Comparison of ENCODE assay signal across 8 mouse cellular contexts in genomic region chr4:28815621-28815920, GRCm38 (mm10). TPM values are rescaled to one million over a fixed set of nuclear protein-coding genes. Genes with fewer than 3 reads are reported as not detected.
DNase-seq lines count a peak whose midpoint lies in the region; ATAC-seq and TF ChIP-seq lines count a peak whose summit lies in the region.

No protein-coding gene starts in this region.

- no peaks in the 10 kb centered on the region for H3K4me1 ChIP-seq in lung, embryonic 15.5 days
- no peaks in the 10 kb centered on the region for H3K4me1 ChIP-seq in forebrain, embryonic 14.5 days (ENCODE audit: control insufficient read depth, insufficient read depth, low read length)
- no peaks in the 10 kb centered on the region for H3K4me1 ChIP-seq in limb, embryonic 11.5 days (ENCODE audit: control insufficient read depth, insufficient read depth, low read length)
- no peaks in the 10 kb centered on the region for H3K4me1 ChIP-seq in olfactory bulb, adult 2 months (ENCODE audit: control insufficient read depth, insufficient read depth, low read length)

- no peaks in the 10 kb centered on the region for H3K36me3 ChIP-seq in lung, embryonic 15.5 days
- H3K36me3 ChIP-seq in forebrain, embryonic 14.5 days (ENCODE audit: control insufficient read depth, insufficient read depth, low read length) = no peaks in the 10 kb centered on the region
- no peaks in the 10 kb centered on the region for H3K36me3 ChIP-seq in limb, embryonic 11.5 days (ENCODE audit: control insufficient read depth, insufficient read depth, low read length)

- no peak for ATAC-seq in lung, embryonic 15.5 days (ENCODE audit: borderline replicate concordance, extremely low read depth, low FRiP score, low TSS enrichment)
- ATAC-seq in forebrain, embryonic 14.5 days = no peak
- ATAC-seq in limb, embryonic 11.5 days (ENCODE audit: insufficient number of reproducible peaks, low FRiP score, low TSS enrichment, low read depth) = no peak
- no peak for ATAC-seq in megakaryocyte-erythroid progenitor cell, adult 5-6 weeks (replicated peaks; ENCODE audit: low FRiP score, low TSS enrichment, poor library complexity, severe bottlenecking)

- under 1% methylated on average over 15 of the region's 15 CpGs for WGBS in lung, embryonic 15.5 days
- WGBS in forebrain, embryonic 14.5 days = under 1% methylated on average over 15 of the region's 15 CpGs
- WGBS in limb, embryonic 11.5 days = 0% methylated on average over 15 of the region's 15 CpGs
- WGBS in olfactory bulb, adult 2 months = 1% methylated on average over 15 of the region's 15 CpGs

- H3K4me2 ChIP-seq in lung, embryonic 15.5 days = peak overlapping the region; percentile 79
- H3K4me2 ChIP-seq in forebrain, embryonic 14.5 days (ENCODE audit: low read length) = peak overlapping the region; percentile 73
- H3K4me2 ChIP-seq in limb, embryonic 11.5 days (ENCODE audit: low read depth, severe bottlenecking) = peak overlapping the region; percentile 83

- peak overlapping the region; percentile 92 for H3K27ac ChIP-seq in lung, embryonic 15.5 days
- peak overlapping the region; percentile 97 for H3K27ac ChIP-seq in forebrain, embryonic 14.5 days (ENCODE audit: low read depth, low read length)
- peak overlapping the region; percentile 78; the same call in 1 of the 2 replicates for H3K27ac ChIP-seq in limb, embryonic 11.5 days (replicated peaks; ENCODE audit: low read depth, low read length)
- H3K27ac ChIP-seq in olfactory bulb, adult 2 months (ENCODE audit: insufficient read depth, low read depth, low read length) = no peak overlapping the region

- no peak for TF ChIP-seq CTCF in olfactory bulb, adult 2 months (IDR thresholded peaks at IDR 0.05; ENCODE audit: insufficient read depth, low read depth, low read length)

- no peaks in the 10 kb centered on the region for H3K27me3 ChIP-seq in lung, embryonic 15.5 days
- no peaks in the 10 kb centered on the region for H3K27me3 ChIP-seq in forebrain, embryonic 14.5 days (replicated peaks; ENCODE audit: control insufficient read depth, insufficient read depth, low read length)
- no peaks in the 10 kb centered on the region for H3K27me3 ChIP-seq in limb, embryonic 11.5 days (ENCODE audit: control insufficient read depth, insufficient read depth, low read length)

- H3K9me3 ChIP-seq in lung, embryonic 15.5 days = no peaks in the 10 kb centered on the region
- no peaks in the 10 kb centered on the region for H3K9me3 ChIP-seq in forebrain, embryonic 14.5 days (replicated peaks; ENCODE audit: control insufficient read depth, low read length)
- H3K9me3 ChIP-seq in limb, embryonic 11.5 days (ENCODE audit: control insufficient read depth, low read length) = no peaks in the 10 kb centered on the region

- no peak for TF ChIP-seq POLR2A in olfactory bulb, adult 2 months (IDR thresholded peaks at IDR 0.05; ENCODE audit: insufficient read depth, low read depth, low read length)

- DNase-seq in lung, adult 18-20 months = no peak
- no peak for DNase-seq in forebrain, embryonic 14.5 days (ENCODE audit: low spot score)
- DNase-seq in limb, embryonic 11.5 days (ENCODE audit: low spot score) = no peak
- no peak for DNase-seq in T-cell, adult 2 months (ENCODE audit: low spot score)
- no peak for DNase-seq in ovary, postnatal 36 days (ENCODE audit: low spot score)

- H3K4me3 ChIP-seq in lung, embryonic 15.5 days = peak overlapping the region; percentile 72
- H3K4me3 ChIP-seq in forebrain, embryonic 14.5 days (ENCODE audit: low read depth, low read length) = peak overlapping the region; percentile 82
- peak overlapping the region; percentile 67 for H3K4me3 ChIP-seq in limb, embryonic 11.5 days (ENCODE audit: low read depth, low read length)
- peak overlapping the region; percentile 77 for H3K4me3 ChIP-seq in olfactory bulb, adult 2 months (ENCODE audit: insufficient read depth, low read depth, low read length)

- peak overlapping the region; percentile 70 for H3K9ac ChIP-seq in lung, embryonic 15.5 days
- peak overlapping the region; percentile 82 for H3K9ac ChIP-seq in forebrain, embryonic 14.5 days (ENCODE audit: low read length)
- H3K9ac ChIP-seq in limb, embryonic 11.5 days (ENCODE audit: low read length) = peak overlapping the region; percentile 95

RNA-seq across cellular contexts. Expression of gene Epha7, which starts 2.6 kb away (rescaled TPM):
- polyA plus RNA-seq in lung, embryonic 15.5 days (2015; fragmentation: Nextera tagmentation; extraction: Ambion mirVana) = 40.0 and 47.0 TPM in 2 replicates
- 26.4 and 43.8 TPM in 2 replicates for polyA plus RNA-seq in forebrain, embryonic 14.5 days (2014; fragmentation: Nextera tagmentation; extraction: Ambion mirVana)
- 52.6 and 62.7 TPM in 2 replicates for polyA plus RNA-seq in limb, embryonic 11.5 days (2014; fragmentation: Nextera tagmentation; extraction: Ambion mirVana)
- not detected in 2 replicates for polyA plus RNA-seq in olfactory bulb, adult 2 months (2012; ENCODE audit: insufficient read depth, insufficient read length, low replicate concordance, missing spikeins)
- 2.3 and 3.2 TPM in 2 replicates for total RNA-seq in megakaryocyte-erythroid progenitor cell, adult 5-6 weeks (2014; fragmentation: Nextera tagmentation)
- total RNA-seq in megakaryocyte-erythroid progenitor cell, adult 5-6 weeks (2017) = 1.8 and 2.8 TPM in 2 replicates
